In genomic region chr16:91445566-91445965, GRCm38 (mm10) we compare ENCODE assay signal across 20 mouse cellular contexts. TPM values are rescaled to one million over a fixed set of nuclear protein-coding genes. Genes with fewer than 3 reads are reported as not detected.
DNase-seq lines count a peak whose midpoint lies in the region; ATAC-seq and TF ChIP-seq lines count a peak whose summit lies in the region.
"Had no signal": no experiment of that assay in that cellular context is flagged by ENCODE, and none has a peak within 500 bp of the region (broad histone marks: within the 10 kb centered on the region; RNA-seq: fewer than 3 reads in every experiment).

No protein-coding gene starts in this region.

- no peak for ATAC-seq in liver, embryonic 14.5 days (ENCODE audit: insufficient read depth)
- no peak for ATAC-seq in liver, embryonic 11.5 days (replicated peaks; ENCODE audit: low FRiP score)
- ATAC-seq in activated CD4-positive, CD25-positive, alpha-beta regulatory T cell, adult 4 months: peak; percentile 75
- no peak for ATAC-seq in forebrain, embryonic 12.5 days (ENCODE audit: low FRiP score)
- ATAC-seq: midbrain, embryonic 13.5 days had no signal

- H3K27me3 ChIP-seq in liver, embryonic 14.5 days (ENCODE audit: control insufficient read depth, insufficient read depth, low read length): no peaks in the 10 kb centered on the region
- no peaks in the 10 kb centered on the region for H3K27me3 ChIP-seq in liver, embryonic 11.5 days (replicated peaks; ENCODE audit: control insufficient read depth, insufficient read depth, low read length)
- no peaks in the 10 kb centered on the region for H3K27me3 ChIP-seq in forebrain, embryonic 12.5 days
- H3K27me3 ChIP-seq: embryonic facial prominence, embryonic 12.5 days; heart, embryonic 13.5 days; limb, embryonic 15.5 days; midbrain, embryonic 13.5 days; neural tube, embryonic 12.5 days; stomach, embryonic 15.5 days had no signal

- H3K9me3 ChIP-seq in liver, embryonic 14.5 days (ENCODE audit: control insufficient read depth, low read length): no peaks in the 10 kb centered on the region
- no peaks in the 10 kb centered on the region for H3K9me3 ChIP-seq in liver, embryonic 11.5 days (ENCODE audit: control insufficient read depth, low read length)
- H3K9me3 ChIP-seq in forebrain, embryonic 12.5 days: no peaks in the 10 kb centered on the region
- H3K9me3 ChIP-seq: embryonic facial prominence, embryonic 12.5 days; heart, embryonic 13.5 days; limb, embryonic 15.5 days; midbrain, embryonic 13.5 days; neural tube, embryonic 12.5 days; stomach, embryonic 15.5 days had no signal

- H3K4me3 ChIP-seq in liver, embryonic 14.5 days (ENCODE audit: insufficient read depth in 1 of 2, low read depth in 2 of 2, low read length in 2 of 2): no peak overlapping the region
- no peak overlapping the region for H3K4me3 ChIP-seq in liver, embryonic 11.5 days (ENCODE audit: low read depth, low read length)
- H3K4me3 ChIP-seq in forebrain, embryonic 12.5 days (replicated peaks): no peak overlapping the region
- H3K4me3 ChIP-seq: embryonic facial prominence, embryonic 12.5 days; heart, embryonic 13.5 days; limb, embryonic 15.5 days; midbrain, embryonic 13.5 days; neural tube, embryonic 12.5 days; stomach, embryonic 15.5 days had no signal

- peaks cover 58 to 80% of the 10 kb centered on the region in 2 experiments for H3K4me1 ChIP-seq in liver, embryonic 14.5 days (replicated peaks; ENCODE audit: control insufficient read depth in 2 of 2, insufficient read depth in 2 of 2, low read length in 1 of 2)
- H3K4me1 ChIP-seq in liver, embryonic 11.5 days (replicated peaks; ENCODE audit: control insufficient read depth, insufficient read depth, low read length): peaks cover 57% of the 10 kb centered on the region
- H3K4me1 ChIP-seq in forebrain, embryonic 12.5 days: no peaks in the 10 kb centered on the region
- H3K4me1 ChIP-seq: midbrain, embryonic 13.5 days; neural tube, embryonic 12.5 days had no signal

- peak overlapping the region; percentile 31 for H3K27ac ChIP-seq in liver, embryonic 14.5 days
- H3K27ac ChIP-seq in liver, embryonic 11.5 days (ENCODE audit: low read depth, low read length): no peak overlapping the region
- H3K27ac ChIP-seq in forebrain, embryonic 12.5 days: no peak overlapping the region
- H3K27ac ChIP-seq: embryonic facial prominence, embryonic 12.5 days; heart, embryonic 13.5 days; limb, embryonic 15.5 days; midbrain, embryonic 13.5 days; neural tube, embryonic 12.5 days; stomach, embryonic 15.5 days had no signal

- H3K4me2 ChIP-seq in liver, embryonic 14.5 days (ENCODE audit: low read depth): no peak overlapping the region
- H3K4me2 ChIP-seq in liver, embryonic 11.5 days: no peak overlapping the region
- no peak overlapping the region for H3K4me2 ChIP-seq in forebrain, embryonic 12.5 days
- H3K4me2 ChIP-seq: embryonic facial prominence, embryonic 12.5 days; heart, embryonic 13.5 days; limb, embryonic 15.5 days; midbrain, embryonic 13.5 days; neural tube, embryonic 12.5 days; stomach, embryonic 15.5 days had no signal

- no peak for TF ChIP-seq CTCF in liver, embryonic 14.5 days (IDR thresholded peaks at IDR 0.05; ENCODE audit: low read depth)

- WGBS in liver, embryonic 14.5 days (ENCODE audit: insufficient replicate concordance): 59% methylated on average over 5 of the region's 5 CpGs
- WGBS in liver, embryonic 11.5 days: 71% methylated on average over 5 of the region's 5 CpGs
- 91% methylated on average over 5 of the region's 5 CpGs for WGBS in forebrain, embryonic 12.5 days

- no peak for TF ChIP-seq EP300 in liver, embryonic 14.5 days (IDR thresholded peaks at IDR 0.05; ENCODE audit: low read depth)

- no peaks in the 10 kb centered on the region for H3K36me3 ChIP-seq in liver, embryonic 14.5 days (replicated peaks; ENCODE audit: control insufficient read depth, insufficient read depth, low read depth)
- H3K36me3 ChIP-seq in liver, embryonic 11.5 days (ENCODE audit: control insufficient read depth, insufficient read depth, low read length): no peaks in the 10 kb centered on the region
- H3K36me3 ChIP-seq in forebrain, embryonic 12.5 days (replicated peaks): no peaks in the 10 kb centered on the region
- H3K36me3 ChIP-seq: embryonic facial prominence, embryonic 12.5 days; heart, embryonic 13.5 days; limb, embryonic 15.5 days; midbrain, embryonic 13.5 days; neural tube, embryonic 12.5 days; stomach, embryonic 15.5 days had no signal

- no peak overlapping the region for H3K9ac ChIP-seq in liver, embryonic 14.5 days (replicated peaks)
- H3K9ac ChIP-seq in liver, embryonic 11.5 days (ENCODE audit: low read depth, low read length): no peak overlapping the region
- no peak overlapping the region for H3K9ac ChIP-seq in forebrain, embryonic 12.5 days
- H3K9ac ChIP-seq: embryonic facial prominence, embryonic 12.5 days; heart, embryonic 13.5 days; limb, embryonic 15.5 days; midbrain, embryonic 13.5 days; neural tube, embryonic 12.5 days; stomach, embryonic 15.5 days had no signal

- no peak for DNase-seq in liver, embryonic 14.5 days (ENCODE audit: low read depth in 3 of 3, low spot score in 3 of 3)
- no peak for DNase-seq in liver, embryonic 11.5 days (ENCODE audit: low spot score)
- peak; percentile 70 to 74 for DNase-seq in natural killer cell, adult 2 months (ENCODE audit: low spot score in 2 of 2)
- peak; percentile 58 to 77 for DNase-seq in thymus, postnatal 36 days
- no peak for DNase-seq in adrenal gland, adult (ENCODE audit: inconsistent age in 2 of 2, low spot score in 1 of 2)
- no peak for DNase-seq in frontal cortex, postnatal 36 days (ENCODE audit: low spot score in 2 of 2)
- DNase-seq: cerebellum, postnatal 14 days; kidney, adult 11 months; kidney, postnatal 10 days had no signal

RNA-seq across cellular contexts. Expression of gene Ifnar1, which starts 39.5 kb away (rescaled TPM):
- 9.3 and 11.6 TPM in 2 replicates for polyA plus RNA-seq in liver, embryonic 14.5 days (2012; rRNA removed)
- polyA plus RNA-seq in liver, embryonic 14.5 days (2014; fragmentation: Nextera tagmentation; extraction: Ambion mirVana): 15.4 and 16.2 TPM in 2 replicates
- polyA plus RNA-seq in liver, embryonic 11.5 days (2014; fragmentation: Nextera tagmentation; extraction: Ambion mirVana): 32.6 and 35.5 TPM in 2 replicates
- 10 to 100 TPM; 87.0 to 90.6 TPM for polyA plus RNA-seq in activated CD4-positive, CD25-positive, alpha-beta regulatory T cell, adult 4 months (2017; shearing (Covaris generic))
- 54.7 and 57.7 TPM in 2 replicates for polyA plus RNA-seq in forebrain, embryonic 12.5 days (2016; fragmentation: Nextera tagmentation; extraction: Ambion mirVana)

RNA-seq across cellular contexts. Expression of gene Il10rb, which starts 39.6 kb away (rescaled TPM):
- polyA plus RNA-seq in liver, embryonic 14.5 days (2012; rRNA removed): 12.4 and 12.7 TPM in 2 replicates
- 24.9 and 28.7 TPM in 2 replicates for polyA plus RNA-seq in liver, embryonic 14.5 days (2014; fragmentation: Nextera tagmentation; extraction: Ambion mirVana)
- polyA plus RNA-seq in liver, embryonic 11.5 days (2014; fragmentation: Nextera tagmentation; extraction: Ambion mirVana): 29.8 and 32.9 TPM in 2 replicates
- polyA plus RNA-seq in activated CD4-positive, CD25-positive, alpha-beta regulatory T cell, adult 4 months (2017; shearing (Covaris generic)): 100 to 1,000 TPM; 108 to 129 TPM
- polyA plus RNA-seq in forebrain, embryonic 12.5 days (2016; fragmentation: Nextera tagmentation; extraction: Ambion mirVana): 5.8 and 6.3 TPM in 2 replicates

RNA-seq across cellular contexts. Expression of gene Gm21970, which starts 54.0 kb away (rescaled TPM):
- 0.04 and 0.14 TPM in 2 replicates for polyA plus RNA-seq in liver, embryonic 14.5 days (2012; rRNA removed)
- 0.67 TPM in 1 of 2 replicates, not detected in the other for polyA plus RNA-seq in liver, embryonic 14.5 days (2014; fragmentation: Nextera tagmentation; extraction: Ambion mirVana)
- not detected in 2 replicates for polyA plus RNA-seq in liver, embryonic 11.5 days (2014; fragmentation: Nextera tagmentation; extraction: Ambion mirVana)
- polyA plus RNA-seq in activated CD4-positive, CD25-positive, alpha-beta regulatory T cell, adult 4 months (2017; shearing (Covaris generic)): 1 to 10 TPM in 1 of 2 experiments, not detected in 1; 1.9 TPM
- polyA plus RNA-seq in forebrain, embryonic 12.5 days (2016; fragmentation: Nextera tagmentation; extraction: Ambion mirVana): not detected in 2 replicates
- polyA plus RNA-seq: embryonic facial prominence, embryonic 12.5 days; frontal cortex, adult 2 months; gonadal fat pad, adult 2 months; heart, embryonic 13.5 days; hindbrain, embryonic 11.5 days; limb, embryonic 15.5 days; midbrain, embryonic 13.5 days; neural tube, embryonic 12.5 days; stomach, embryonic 15.5 days had no signal

Comparison
In these comparisons a context has a peak if more than half of its experiments do, and no peak if none do; other contexts are left out.
1. DNase-seq: peak in natural killer cell, adult 2 months (2 of 2) and thymus, postnatal 36 days (2 of 2); none in liver, embryonic 14.5 days (0 of 3), liver, embryonic 11.5 days (single experiment), adrenal gland, adult (0 of 2) and frontal cortex, postnatal 36 days (0 of 2).